Mouse (Mus musculus) gastrocnemius, postnatal 10 days (tissue): ENCODE measurements around the gene Bmp3. TPM values are rescaled to one million over a fixed set of nuclear protein-coding genes. Genes with fewer than 3 reads are reported as not detected.

Experiments
- DNase-seq: peaks from one replicate; pipeline ENCODE4 v3.0.0; 2021; ENCODE audit warnings: mixed read lengths
- long read RNA-seq, 2 experiments: library from polyadenylated mRNA; stranded (forward); transcript quantifications; one replicate each; pipeline ENCODE4 v2.0.0; 2021
- total RNA-seq, 2 experiments: library from RNA; stranded (reverse); gene quantifications; 2 replicates each; pipeline ENCODE4 v1.2.3; 2021

Gene Bmp3
- total RNA-seq, result 1 to 10 TPM; 3.2 to 5.7 TPM
- long read RNA-seq, experiment 1, full-length matches to known transcripts, result 2 of 2 reads
- long read RNA-seq, experiment 1, partial matches to known transcripts, result 0 of 2 reads
- long read RNA-seq, experiment 1, other reads (novel, unspliced or antisense), result 0 of 2 reads
- long read RNA-seq, experiment 2, full-length matches to known transcripts, result 3 of 3 reads
- long read RNA-seq, experiment 2, partial matches to known transcripts, result 0 of 3 reads
- long read RNA-seq, experiment 2, other reads (novel, unspliced or antisense), result 0 of 3 reads

DNA sequence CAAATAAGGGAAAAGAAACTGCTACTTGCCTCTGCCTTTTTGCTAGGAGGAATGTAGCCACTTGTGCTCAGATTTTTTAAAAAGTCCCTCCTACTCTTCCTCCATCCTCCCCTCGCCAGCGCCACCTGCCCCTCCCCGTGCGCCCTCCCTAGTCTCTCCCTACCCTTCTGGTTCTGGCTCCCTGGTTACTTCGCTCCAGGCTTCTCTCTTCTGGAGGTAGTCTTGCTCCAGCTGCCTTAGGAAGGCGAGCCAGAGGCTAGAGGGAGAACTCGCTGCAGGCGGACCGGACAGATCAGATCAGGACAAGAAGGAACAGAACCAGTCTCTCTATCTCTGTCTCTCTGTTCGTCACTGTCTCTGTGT, at the start of gene Bmp3:
TSS of gene Bmp3 (plus strand) at position 152 of the 363 bp plus-strand sequence.
- peak; percentile 14 for DNase-seq

- DNase-seq, result no peak
Measured at GRCm38 (mm10) chr5:98804761-98805160, 49.5 kb upstream of the Bmp3 start.

- no peak for DNase-seq
Measured at GRCm38 (mm10) chr5:98806492-98806891, 47.7 kb upstream of the Bmp3 start.

- DNase-seq, result no peak
Measured at GRCm38 (mm10) chr5:98807022-98807421, 47.2 kb upstream of the Bmp3 start.

- DNase-seq, result no peak
Measured at GRCm38 (mm10) chr5:98807953-98808352, 46.3 kb upstream of the Bmp3 start.

DNA sequence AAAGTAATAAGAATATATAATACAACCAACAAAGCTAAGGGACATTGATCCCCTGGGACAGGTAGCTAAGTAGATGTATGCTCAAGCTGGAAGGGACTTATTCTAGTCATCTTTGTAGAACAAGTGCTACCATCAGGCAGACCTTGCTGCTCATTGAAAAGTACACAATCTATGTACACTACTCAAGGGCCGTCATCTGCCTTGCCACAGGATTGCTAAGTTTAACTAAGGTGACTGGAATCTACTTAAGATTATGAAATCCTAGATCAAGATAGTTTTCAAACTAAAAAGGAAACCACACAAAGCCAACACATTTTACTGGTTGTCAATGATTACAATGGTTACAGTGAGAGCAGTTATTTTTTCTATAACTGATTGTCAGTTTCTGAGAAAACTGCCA, 41.8 kb upstream of the Bmp3 start:
- DNase-seq, result no peak

GRCm38 (mm10) chr5:98815269-98815668, 38.9 kb upstream of the Bmp3 start:
- no peak for DNase-seq

DNA sequence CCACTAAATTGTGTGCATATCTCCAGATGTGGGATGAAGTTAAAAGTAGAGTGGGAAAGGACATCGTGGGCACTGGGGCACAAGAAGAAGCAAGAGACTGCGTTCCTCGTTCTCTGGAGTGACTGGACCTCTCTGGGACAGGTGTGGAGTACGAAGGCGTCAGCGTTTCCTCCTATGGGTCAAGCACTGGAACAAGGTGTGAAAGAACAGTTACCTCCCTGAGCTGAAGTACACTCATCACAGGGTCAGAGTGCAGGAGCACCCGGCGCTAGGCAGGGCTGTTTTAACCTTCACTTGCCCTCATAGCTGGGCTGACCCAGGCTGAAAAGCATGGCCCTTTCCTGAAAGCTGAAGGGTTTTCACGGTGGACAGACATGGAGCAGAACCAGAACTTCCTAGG, 20.5 kb upstream of the Bmp3 start:
- DNase-seq, result no peak

DNA sequence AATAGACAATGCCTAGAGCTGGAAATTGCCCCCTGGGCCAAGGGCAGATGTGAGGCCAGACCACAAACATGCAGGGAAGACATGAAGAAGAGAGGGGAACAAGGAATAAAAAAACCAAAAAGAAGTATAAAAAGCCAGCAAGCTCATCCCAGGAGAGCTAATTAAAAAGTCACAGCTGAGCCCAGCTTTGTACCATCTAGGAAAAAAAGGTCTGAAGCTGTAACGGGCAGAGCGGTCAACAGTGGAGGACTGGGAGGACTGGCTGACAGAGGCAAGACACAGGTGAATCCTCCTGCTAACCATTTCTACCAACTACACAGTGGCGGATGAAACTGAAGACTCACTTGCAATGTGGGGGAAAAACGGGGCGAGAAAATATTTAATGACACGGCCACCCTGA, 19.9 kb upstream of the Bmp3 start:
- no peak for DNase-seq

GRCm38 (mm10) chr5:98842600-98843310, 11.5 kb upstream of the Bmp3 start:
- no peak for DNase-seq

DNA sequence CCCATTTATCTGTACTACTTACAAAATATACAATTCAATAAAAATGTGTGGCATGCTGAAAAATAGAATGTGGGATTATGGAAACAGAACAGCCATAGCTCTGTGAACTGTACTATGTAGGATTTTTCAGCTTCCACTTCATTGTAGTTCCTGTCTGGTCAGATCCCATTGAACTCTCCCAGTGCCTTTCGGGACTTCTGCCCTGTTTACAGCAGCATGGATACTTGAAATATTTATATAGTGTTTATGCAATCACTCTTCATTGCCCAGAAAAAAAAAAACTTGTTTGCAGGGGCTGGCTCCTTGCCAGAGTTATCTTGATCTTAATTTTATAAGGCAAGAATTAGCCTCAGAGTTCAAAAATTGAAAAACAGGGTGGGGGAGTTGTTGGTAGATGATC, 9.6 kb upstream of the Bmp3 start:
- DNase-seq, result no peak

- peak; percentile 48 for DNase-seq
Measured at GRCm38 (mm10) chr5:98854627-98855564, 681 bp downstream of the Bmp3 start.

- no peak for DNase-seq
Measured at GRCm38 (mm10) chr5:98855741-98856140, 1.5 kb downstream of the Bmp3 start.

DNA sequence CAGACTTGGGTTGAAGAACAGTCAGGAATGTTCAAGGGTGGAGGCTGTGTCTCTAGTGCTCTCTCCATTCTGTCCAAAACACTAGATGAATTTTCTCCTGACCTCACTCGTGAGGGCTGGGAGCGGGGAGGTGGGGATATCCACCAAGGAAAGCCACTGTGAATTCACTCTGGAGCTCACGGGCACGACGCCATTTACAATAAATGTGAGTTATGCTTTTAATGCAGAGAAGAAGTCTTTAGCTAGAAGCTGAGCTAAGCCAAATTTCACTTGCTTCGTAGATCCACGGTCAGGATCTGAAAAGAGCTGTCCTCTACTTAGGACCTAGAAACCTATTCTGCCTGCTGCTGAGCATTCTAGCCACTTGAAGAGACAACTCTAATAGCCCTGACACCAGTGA, 2.1 kb downstream of the Bmp3 start:
- no peak for DNase-seq

- DNase-seq, result no peak
Measured at GRCm38 (mm10) chr5:98863891-98864290, 9.7 kb downstream of the Bmp3 start.

DNA sequence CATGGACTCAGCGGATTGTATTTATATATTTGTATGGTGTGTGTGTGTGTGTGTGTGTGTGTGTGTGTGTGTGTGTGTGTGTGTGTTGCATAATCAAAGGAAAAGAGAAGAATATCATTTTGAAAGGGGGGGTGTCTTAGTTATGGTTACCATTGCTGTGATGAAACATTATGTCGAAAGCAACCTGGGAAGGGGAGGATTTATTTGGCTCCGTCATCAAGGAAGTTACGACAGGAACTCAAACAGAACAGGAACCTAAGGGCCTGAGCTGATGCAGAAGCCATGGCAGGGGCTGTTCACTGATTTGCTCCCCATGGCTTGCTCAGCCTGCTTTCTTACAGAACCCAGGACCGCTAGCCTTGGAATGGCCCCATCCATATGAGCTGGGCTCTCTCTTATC, 10.9 kb downstream of the Bmp3 start:
- DNase-seq, result no peak

DNA sequence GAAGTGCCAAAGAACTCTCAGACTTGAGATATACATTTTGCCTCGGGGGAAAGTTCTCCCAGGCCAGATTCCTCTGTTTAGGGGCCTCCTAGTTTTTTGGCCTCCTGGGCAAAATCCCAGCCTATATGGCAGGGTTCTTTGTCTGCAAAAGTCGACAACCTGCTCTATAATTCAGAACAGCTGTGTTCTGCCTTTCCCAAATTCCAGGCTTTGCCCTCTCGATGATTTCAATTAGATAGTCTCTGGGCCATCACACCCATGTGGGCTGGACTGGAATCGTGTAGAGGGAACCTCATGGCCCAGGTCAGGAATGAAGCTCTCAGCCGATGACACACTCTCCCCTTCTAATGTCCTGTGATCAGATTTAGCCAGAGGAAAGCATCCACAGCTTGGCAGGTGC, 21.8 kb downstream of the Bmp3 start:
- DNase-seq, result no peak

DNA sequence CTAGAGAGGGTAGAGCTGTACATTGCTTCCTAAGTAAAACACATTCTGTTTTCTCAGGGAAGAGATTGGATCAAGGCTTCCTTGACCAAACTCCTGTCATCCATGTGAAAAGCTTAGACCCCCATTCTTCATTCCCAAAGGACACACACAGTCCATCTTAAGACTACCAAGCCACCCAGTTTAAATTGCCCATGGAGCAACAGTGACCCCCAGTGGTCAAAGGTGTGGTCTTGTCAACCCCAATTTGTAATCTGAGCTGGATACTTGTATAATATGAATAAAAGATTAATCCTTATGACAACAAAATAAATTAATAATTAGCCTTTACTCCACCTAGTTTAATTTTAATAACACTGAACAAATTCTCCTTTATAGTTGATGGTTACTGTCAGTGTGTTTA, 24.7 kb downstream of the Bmp3 start:
- DNase-seq, result peak; percentile 55

DNA sequence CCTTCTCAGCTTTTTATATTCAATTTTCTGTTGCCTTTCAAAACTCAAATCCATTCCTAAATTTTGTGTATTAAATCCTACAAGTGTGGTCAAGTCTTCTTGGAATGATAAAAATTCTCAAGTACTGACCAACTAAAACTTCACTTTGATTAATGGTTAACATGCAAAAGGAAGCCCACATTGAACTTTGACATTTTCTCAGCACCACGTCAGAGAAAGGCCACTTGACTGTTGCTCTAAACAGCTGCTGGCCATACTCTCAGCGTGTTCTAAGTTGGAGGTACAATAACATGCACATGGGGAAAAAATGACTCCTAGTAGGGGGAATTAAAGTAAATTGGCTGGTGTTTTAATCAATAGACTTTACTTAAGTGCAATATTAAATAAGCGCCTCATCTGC, 27.9 kb downstream of the Bmp3 start:
- no peak for DNase-seq

GRCm38 (mm10) chr5:98890544-98891050, 36.4 kb downstream of the Bmp3 start:
- DNase-seq, result no peak

- no peak for DNase-seq
Measured at GRCm38 (mm10) chr5:98894281-98894680, 40.1 kb downstream of the Bmp3 start.

- DNase-seq, result no peak
Measured at GRCm38 (mm10) chr5:98897946-98898345, 43.7 kb downstream of the Bmp3 start.

- no peak for DNase-seq
Measured at GRCm38 (mm10) chr5:98900926-98901325, 46.7 kb downstream of the Bmp3 start.
